Mouse (Mus musculus): ENCODE data around the gene Fam71a. TPM values are rescaled to one million over a fixed set of nuclear protein-coding genes. Genes with fewer than 3 reads are reported as not detected.

Gene Fam71a
- polyA plus RNA-seq, 1 experiment from 2014 or later = not detected

DNA sequence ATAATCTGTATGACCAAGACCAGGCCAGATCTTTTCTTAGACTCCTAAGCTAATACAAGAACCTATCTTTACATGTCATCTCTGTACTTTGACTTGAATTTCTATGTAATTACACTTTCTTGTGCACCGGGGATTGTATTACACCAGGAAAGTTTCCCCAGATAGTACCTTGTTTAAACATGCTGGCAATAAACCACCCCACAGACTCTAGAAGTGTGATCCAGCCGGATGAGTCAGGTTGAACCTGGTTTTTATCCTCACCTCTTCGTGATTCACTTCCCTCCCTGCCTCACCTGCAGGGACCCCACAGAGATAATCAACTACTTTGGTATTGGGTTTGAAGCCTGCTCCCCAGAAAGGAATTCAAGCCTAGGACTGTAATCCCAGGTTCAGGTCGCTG lies 29.2 kb downstream of the Fam71a start:
- Histone ChIP-seq H3K9me3 (ENCODE audit: control insufficient read depth, low read length) (no peaks in the 10 kb centered on the region), H3K4me2 (no peak overlapping the region), H3K36me3 (ENCODE audit: control insufficient read depth, insufficient read depth, low read length) (no peaks in the 10 kb centered on the region), H3K4me3 (ENCODE audit: low read depth, low read length) (no peak overlapping the region), H3K4me1 (ENCODE audit: control insufficient read depth, insufficient read depth, low read length) (no peaks in the 10 kb centered on the region), H3K27me3 (ENCODE audit: control insufficient read depth, insufficient read depth, low read length) (no peaks in the 10 kb centered on the region), H3K9ac (ENCODE audit: low read length) (no peak overlapping the region), H3K27ac (ENCODE audit: low read depth, low read length) (no peak overlapping the region)
- 52% methylated on average over 4 of the region's 4 CpGs for WGBS
- no peak for ATAC-seq (ENCODE audit: low FRiP score)
- DNase-seq (ENCODE audit: low spot score, missing footprints) = no peak

DNA sequence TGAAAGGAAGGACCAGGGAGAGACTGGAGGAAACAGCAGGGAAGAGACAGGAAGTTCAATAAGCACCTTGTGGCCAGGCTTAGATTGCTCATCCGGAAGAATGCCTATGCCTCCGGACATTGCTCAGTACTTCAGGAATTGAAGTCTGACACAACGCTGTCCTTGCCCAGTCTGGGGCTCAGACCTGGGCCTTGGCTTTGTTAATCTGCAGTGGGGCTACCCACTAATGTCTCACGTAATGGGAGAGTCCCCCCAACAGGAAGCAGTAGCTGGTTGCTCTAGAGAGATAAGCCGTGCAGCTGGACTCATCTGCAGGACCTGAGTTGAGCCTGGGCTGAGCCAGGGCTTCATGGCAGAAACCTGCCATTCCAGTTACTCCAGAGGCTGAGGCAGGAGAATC lies 31.7 kb downstream of the Fam71a start:
- no peaks in the 10 kb centered on the region; the same call in 1 of the 2 replicates for H3K9me3 ChIP-seq (ENCODE audit: control insufficient read depth, low read length)
- no peak overlapping the region for H3K9ac ChIP-seq (ENCODE audit: low read length)
- 77% methylated on average over 5 of the region's 5 CpGs for WGBS
- no peaks in the 10 kb centered on the region for H3K27me3 ChIP-seq (ENCODE audit: control insufficient read depth, insufficient read depth, low read length)
- no peaks in the 10 kb centered on the region for H3K4me1 ChIP-seq (ENCODE audit: control insufficient read depth, insufficient read depth, low read length)
- ATAC-seq (ENCODE audit: low FRiP score) = no peak
- no peak for DNase-seq (ENCODE audit: low spot score, missing footprints)
- no peak overlapping the region for H3K4me2 ChIP-seq
- no peak overlapping the region for H3K27ac ChIP-seq (ENCODE audit: low read depth, low read length)
- H3K36me3 ChIP-seq (ENCODE audit: control insufficient read depth, insufficient read depth, low read length) = no peaks in the 10 kb centered on the region
- no peak overlapping the region for H3K4me3 ChIP-seq (ENCODE audit: low read depth, low read length)

DNA sequence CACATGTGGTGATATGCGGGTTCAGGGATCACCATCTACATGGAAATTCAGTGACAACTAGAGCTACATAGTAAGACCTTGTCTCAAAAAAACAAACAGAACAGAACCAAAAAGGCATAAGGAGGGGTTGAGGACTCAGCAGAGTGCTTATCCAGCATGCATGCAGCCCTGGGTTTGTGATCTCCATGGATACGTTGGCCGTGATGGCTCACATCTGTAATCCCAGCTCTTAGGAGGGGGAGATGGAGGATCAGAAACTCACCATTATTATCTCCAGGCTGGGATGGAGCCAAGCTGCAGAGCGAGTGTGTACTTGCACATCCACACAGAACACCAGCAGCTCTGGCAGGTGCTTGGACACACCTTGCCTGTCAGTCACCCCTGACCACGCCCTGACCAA lies 32.4 kb downstream of the Fam71a start:
- WGBS = 66% methylated on average over 5 of the region's 5 CpGs

DNA sequence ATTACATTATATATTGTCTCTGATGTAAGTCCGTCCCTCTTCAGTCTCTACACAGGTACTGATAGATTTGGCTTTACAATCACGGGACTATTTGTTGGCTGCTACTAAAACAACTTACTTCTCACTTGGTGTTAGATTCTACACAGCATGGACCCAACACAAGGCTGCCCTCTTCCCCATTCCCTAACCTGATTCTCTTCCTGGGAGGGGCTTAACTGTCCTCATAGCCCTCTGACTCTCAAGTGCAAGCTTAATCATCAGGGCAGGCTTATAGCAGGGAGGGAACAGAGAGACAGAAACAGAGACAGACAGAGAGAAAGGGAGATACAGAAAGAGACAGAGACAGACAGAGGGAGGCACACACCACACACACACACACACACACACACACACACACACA lies 32.9 kb downstream of the Fam71a start:
- WGBS = 89% methylated on average over 2 of the region's 2 CpGs
- ATAC-seq (ENCODE audit: low FRiP score) = no peak

More for the DNA sequence above, 32.4 kb downstream of the Fam71a start:
- Histone ChIP-seq H3K27ac (ENCODE audit: low read depth, low read length) (no peak overlapping the region), H3K27me3 (ENCODE audit: control insufficient read depth, insufficient read depth, low read length) (no peaks in the 10 kb centered on the region), H3K9me3 (ENCODE audit: control insufficient read depth, low read length) (no peaks in the 10 kb centered on the region; the same call in 1 of the 2 replicates), H3K4me1 (ENCODE audit: control insufficient read depth, insufficient read depth, low read length) (no peaks in the 10 kb centered on the region), H3K4me3 (ENCODE audit: low read depth, low read length) (no peak overlapping the region), H3K4me2 (no peak overlapping the region), H3K36me3 (ENCODE audit: control insufficient read depth, insufficient read depth, low read length) (no peaks in the 10 kb centered on the region), H3K9ac (ENCODE audit: low read length) (no peak overlapping the region)
- DNase-seq (ENCODE audit: low spot score, missing footprints) (no peak), ATAC-seq (ENCODE audit: low FRiP score) (no peak)

DNA sequence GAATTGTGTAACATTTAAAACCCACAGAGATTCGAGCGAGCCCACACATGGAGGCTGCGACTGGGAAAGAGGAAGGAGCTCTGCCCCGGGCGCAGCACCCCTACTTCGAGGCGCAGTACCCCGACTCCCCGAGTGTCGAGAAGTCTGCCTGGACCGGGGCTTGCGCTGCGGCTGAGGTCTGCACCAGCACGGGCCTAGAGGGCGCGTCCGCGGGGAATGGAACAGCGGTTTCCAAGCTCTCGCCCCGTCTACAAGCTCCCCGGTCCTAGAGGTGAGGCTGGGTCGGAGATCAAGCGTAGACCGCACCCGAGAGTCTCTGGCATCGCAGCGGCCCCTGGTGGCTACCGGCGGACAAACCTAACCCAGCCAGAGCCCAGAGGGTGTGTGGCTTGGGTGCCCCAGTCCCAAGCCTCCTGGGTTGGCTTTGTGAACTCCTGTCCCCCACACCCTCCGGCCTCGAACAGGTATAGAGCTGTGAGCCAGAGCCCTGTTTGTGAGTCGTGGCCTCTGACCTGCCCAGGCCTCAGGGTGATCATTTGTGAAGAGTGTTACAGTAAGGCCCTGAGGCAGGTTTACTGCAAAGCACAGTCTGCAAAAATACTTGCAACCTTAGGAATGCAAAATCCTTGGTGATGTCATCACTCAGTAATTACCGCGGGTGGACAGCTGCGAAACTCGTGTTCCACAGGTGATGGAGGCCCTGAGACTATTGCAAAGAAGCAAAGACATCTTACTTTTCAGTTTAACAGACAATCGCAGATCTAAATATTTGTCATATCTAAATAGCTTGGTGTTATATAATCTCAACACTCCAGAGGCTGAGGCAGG lies 38.6 kb downstream of the Fam71a start:
- Histone ChIP-seq H3K36me3 (ENCODE audit: control insufficient read depth, insufficient read depth, low read length) (no peaks in the 10 kb centered on the region), H3K27ac (ENCODE audit: low read depth, low read length) (no peak overlapping the region), H3K4me2 (peak overlapping the region; percentile 39), H3K27me3 (ENCODE audit: control insufficient read depth, insufficient read depth, low read length) (peaks cover 5% of the 10 kb centered on the region; the same call in 1 of the 2 replicates), H3K9me3 (ENCODE audit: control insufficient read depth, low read length) (no peaks in the 10 kb centered on the region; the same call in 1 of the 2 replicates), H3K9ac (ENCODE audit: low read length) (0 out of 2 replicates have a peak overlapping the region, but pooled peaks have one; percentile 33), H3K4me3 (ENCODE audit: low read depth, low read length) (peak overlapping the region; percentile 13; the same call in 1 of the 2 replicates), H3K4me1 (ENCODE audit: control insufficient read depth, insufficient read depth, low read length) (0 out of 2 replicates have a peak, but pooled peaks cover 2% of the 10 kb centered on the region)
- DNase-seq (ENCODE audit: low spot score, missing footprints) = peak; percentile 96
- 15% methylated on average over 38 of the region's 38 CpGs for WGBS
- ATAC-seq (ENCODE audit: low FRiP score) = peak; percentile 86

More for the DNA sequence above, 32.9 kb downstream of the Fam71a start:
- H3K27ac ChIP-seq (ENCODE audit: low read depth, low read length) = no peak overlapping the region
- DNase-seq (ENCODE audit: low spot score, missing footprints) = no peak
- no peaks in the 10 kb centered on the region for H3K27me3 ChIP-seq (ENCODE audit: control insufficient read depth, insufficient read depth, low read length)
- no peaks in the 10 kb centered on the region; the same call in 1 of the 2 replicates for H3K9me3 ChIP-seq (ENCODE audit: control insufficient read depth, low read length)
- H3K9ac ChIP-seq (ENCODE audit: low read length) = no peak overlapping the region
- H3K4me1 ChIP-seq (ENCODE audit: control insufficient read depth, insufficient read depth, low read length) = no peaks in the 10 kb centered on the region
- H3K4me3 ChIP-seq (ENCODE audit: low read depth, low read length) = no peak overlapping the region
- H3K36me3 ChIP-seq (ENCODE audit: control insufficient read depth, insufficient read depth, low read length) = no peaks in the 10 kb centered on the region
- H3K4me2 ChIP-seq = no peak overlapping the region

DNA sequence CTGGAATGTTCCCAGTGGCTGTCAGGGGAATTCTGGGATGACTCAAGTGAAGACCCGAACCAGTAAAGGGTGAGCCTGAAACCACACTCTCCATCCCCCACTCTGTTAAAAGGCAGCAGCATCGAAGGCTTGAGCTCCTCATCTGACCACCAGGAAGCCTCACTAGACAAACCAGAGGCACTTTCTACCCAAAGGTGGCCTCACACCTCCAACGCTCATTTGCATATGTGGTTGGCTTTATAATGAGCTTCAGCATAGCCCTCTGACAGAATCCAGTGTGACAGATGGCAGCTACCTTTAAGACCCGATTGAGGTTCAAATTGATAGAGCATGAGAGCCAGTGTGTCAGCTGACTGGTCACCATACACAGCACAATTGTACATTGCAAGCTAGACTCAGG lies 40.3 kb downstream of the Fam71a start:
- 64% methylated on average over 4 of the region's 4 CpGs for WGBS
- no peaks in the 10 kb centered on the region for H3K36me3 ChIP-seq (ENCODE audit: control insufficient read depth, insufficient read depth, low read length)
- DNase-seq (ENCODE audit: low spot score, missing footprints) = no peak
- no peak overlapping the region for H3K4me2 ChIP-seq
- H3K9me3 ChIP-seq (ENCODE audit: control insufficient read depth, low read length) = no peaks in the 10 kb centered on the region; the same call in 1 of the 2 replicates
- ATAC-seq (ENCODE audit: low FRiP score) = no peak
- peaks cover 5% of the 10 kb centered on the region; the same call in 1 of the 2 replicates for H3K27me3 ChIP-seq (ENCODE audit: control insufficient read depth, insufficient read depth, low read length)
- H3K9ac ChIP-seq (ENCODE audit: low read length) = no peak overlapping the region
- no peak overlapping the region for H3K4me3 ChIP-seq (ENCODE audit: low read depth, low read length)
- 0 out of 2 replicates have a peak, but pooled peaks cover 2% of the 10 kb centered on the region for H3K4me1 ChIP-seq (ENCODE audit: control insufficient read depth, insufficient read depth, low read length)
- H3K27ac ChIP-seq (ENCODE audit: low read depth, low read length) = no peak overlapping the region

DNA sequence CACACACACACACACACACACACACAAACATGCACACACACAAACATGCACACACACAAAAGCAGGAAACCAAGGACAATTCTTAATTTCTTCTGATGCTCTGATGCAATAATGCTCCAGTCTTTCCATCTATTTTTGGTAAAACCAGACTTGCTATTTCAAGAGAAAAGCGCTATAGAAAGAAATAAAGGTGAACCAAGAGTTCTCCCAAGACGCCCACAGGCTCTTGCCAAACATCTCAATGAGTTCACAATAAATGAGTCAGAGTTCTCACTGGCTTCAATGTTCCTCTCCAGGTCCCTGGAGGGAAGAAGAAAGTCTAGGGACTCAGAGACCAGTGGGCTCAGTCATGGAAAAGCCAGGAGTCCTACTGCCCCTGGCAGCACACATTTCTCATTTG lies 40.9 kb downstream of the Fam71a start:
- Histone ChIP-seq H3K36me3 (ENCODE audit: control insufficient read depth, insufficient read depth, low read length) (no peaks in the 10 kb centered on the region), H3K9ac (ENCODE audit: low read length) (no peak overlapping the region), H3K27ac (ENCODE audit: low read depth, low read length) (no peak overlapping the region), H3K4me2 (no peak overlapping the region), H3K4me1 (ENCODE audit: control insufficient read depth, insufficient read depth, low read length) (0 out of 2 replicates have a peak, but pooled peaks cover 2% of the 10 kb centered on the region), H3K9me3 (ENCODE audit: control insufficient read depth, low read length) (no peaks in the 10 kb centered on the region), H3K4me3 (ENCODE audit: low read depth, low read length) (no peak overlapping the region), H3K27me3 (ENCODE audit: control insufficient read depth, insufficient read depth, low read length) (peaks cover 5% of the 10 kb centered on the region; the same call in 1 of the 2 replicates)
- 77% methylated on average over 2 of the region's 2 CpGs for WGBS
- ATAC-seq (ENCODE audit: low FRiP score) = no peak
- DNase-seq (ENCODE audit: low spot score, missing footprints) = no peak

DNA sequence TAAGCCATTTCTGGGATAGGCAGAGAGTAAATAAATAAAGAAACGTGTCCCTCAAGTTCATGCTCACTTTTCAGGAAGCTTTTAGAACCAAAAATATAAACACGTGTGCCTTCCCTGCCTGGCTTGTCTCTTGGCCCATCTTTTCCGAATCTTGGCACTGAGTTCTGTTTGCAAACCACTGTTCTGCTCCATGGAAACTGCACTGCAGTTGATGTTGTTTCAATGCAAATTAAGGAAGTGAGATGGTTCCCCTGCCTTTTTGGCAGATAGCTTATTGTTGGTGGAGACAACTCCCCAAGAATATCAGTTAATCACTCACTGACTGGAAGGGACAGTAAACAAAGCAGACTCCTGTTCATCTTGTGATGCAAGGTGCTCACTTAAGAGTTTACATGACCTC lies 41.9 kb downstream of the Fam71a start:
- Histone ChIP-seq H3K4me1 (ENCODE audit: control insufficient read depth, insufficient read depth, low read length) (0 out of 2 replicates have a peak, but pooled peaks cover 2% of the 10 kb centered on the region), H3K9me3 (ENCODE audit: control insufficient read depth, low read length) (no peaks in the 10 kb centered on the region), H3K27ac (ENCODE audit: low read depth, low read length) (no peak overlapping the region), H3K9ac (ENCODE audit: low read length) (no peak overlapping the region), H3K4me2 (no peak overlapping the region), H3K36me3 (ENCODE audit: control insufficient read depth, insufficient read depth, low read length) (no peaks in the 10 kb centered on the region), H3K4me3 (ENCODE audit: low read depth, low read length) (no peak overlapping the region), H3K27me3 (ENCODE audit: control insufficient read depth, insufficient read depth, low read length) (peaks cover 5% of the 10 kb centered on the region; the same call in 1 of the 2 replicates)
- no peak for ATAC-seq (ENCODE audit: low FRiP score)
- no peak for DNase-seq (ENCODE audit: low spot score, missing footprints)
- WGBS = 77% methylated on average over 3 of the region's 3 CpGs

DNA sequence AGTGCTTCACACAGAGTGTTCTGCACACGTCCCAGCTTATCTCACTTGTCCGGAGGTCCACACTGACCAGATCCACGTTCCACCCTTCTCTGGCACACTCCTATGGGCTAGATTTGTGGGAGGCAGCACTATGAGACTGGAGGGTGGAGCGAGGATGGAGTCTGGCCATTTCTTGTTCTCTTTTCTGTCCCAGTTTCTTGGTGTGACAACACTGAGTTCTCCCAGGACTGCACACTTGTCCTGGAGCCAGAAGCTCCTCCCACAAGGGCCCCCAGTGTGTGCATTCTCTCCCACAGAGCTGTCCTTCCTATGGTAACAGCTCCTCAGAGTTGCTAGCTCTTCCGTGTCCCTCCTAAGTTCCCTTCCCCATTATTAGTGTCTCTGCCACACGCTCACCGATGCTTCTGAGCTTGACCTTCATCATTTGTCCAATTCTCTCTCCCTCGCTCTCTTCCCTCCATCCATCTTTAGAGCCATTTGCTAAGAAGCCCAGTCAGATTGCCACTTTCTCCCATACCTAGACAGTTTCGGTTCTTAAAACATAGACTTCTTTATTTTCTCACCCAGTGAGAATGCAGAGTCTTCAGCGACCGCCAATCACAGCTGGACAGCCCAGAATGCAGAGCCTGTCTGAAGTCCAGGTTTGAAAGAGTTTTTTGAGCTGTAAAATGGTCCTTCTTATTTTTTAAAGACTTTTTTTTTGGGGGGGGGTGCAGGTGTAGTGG lies 48.9 kb downstream of the Fam71a start:
- ATAC-seq (ENCODE audit: low FRiP score) (no peak), DNase-seq (ENCODE audit: low spot score, missing footprints) (no peak)
- 0 out of 2 replicates have a peak, but pooled peaks cover 3% of the 10 kb centered on the region for H3K4me1 ChIP-seq (ENCODE audit: control insufficient read depth, insufficient read depth, low read length)
- no peak overlapping the region for H3K4me3 ChIP-seq (ENCODE audit: low read depth, low read length)
- no peaks in the 10 kb centered on the region for H3K27me3 ChIP-seq (ENCODE audit: control insufficient read depth, insufficient read depth, low read length)
- H3K4me2 ChIP-seq = no peak overlapping the region
- H3K9me3 ChIP-seq (ENCODE audit: control insufficient read depth, low read length) = no peaks in the 10 kb centered on the region
- no peaks in the 10 kb centered on the region for H3K36me3 ChIP-seq (ENCODE audit: control insufficient read depth, insufficient read depth, low read length)
- no peak overlapping the region for H3K27ac ChIP-seq (ENCODE audit: low read depth, low read length)
- WGBS = 78% methylated on average over 11 of the region's 11 CpGs
- H3K9ac ChIP-seq (ENCODE audit: low read length) = no peak overlapping the region
